Mouse (Mus musculus) monocyte, adult 2 months (primary cell): ENCODE measurements around the gene Slc2a3.
A peak's percentile ranks its signal among the peaks of the same experiment; 100 is the strongest.
"Not testable (repeated sequence)": the region's sequence is repeated elsewhere in the genome, so short reads cannot be mapped to it uniquely, and the experiment has no call there.

Experiments used
- DNase-seq, 2 experiments: peaks; one replicate each; pipeline ENCODE4 v3.0.0; 2022; ENCODE audit warnings: low spot score in 2 of 2, low read depth in 1 of 2

Slc2a3 gene

DNA sequence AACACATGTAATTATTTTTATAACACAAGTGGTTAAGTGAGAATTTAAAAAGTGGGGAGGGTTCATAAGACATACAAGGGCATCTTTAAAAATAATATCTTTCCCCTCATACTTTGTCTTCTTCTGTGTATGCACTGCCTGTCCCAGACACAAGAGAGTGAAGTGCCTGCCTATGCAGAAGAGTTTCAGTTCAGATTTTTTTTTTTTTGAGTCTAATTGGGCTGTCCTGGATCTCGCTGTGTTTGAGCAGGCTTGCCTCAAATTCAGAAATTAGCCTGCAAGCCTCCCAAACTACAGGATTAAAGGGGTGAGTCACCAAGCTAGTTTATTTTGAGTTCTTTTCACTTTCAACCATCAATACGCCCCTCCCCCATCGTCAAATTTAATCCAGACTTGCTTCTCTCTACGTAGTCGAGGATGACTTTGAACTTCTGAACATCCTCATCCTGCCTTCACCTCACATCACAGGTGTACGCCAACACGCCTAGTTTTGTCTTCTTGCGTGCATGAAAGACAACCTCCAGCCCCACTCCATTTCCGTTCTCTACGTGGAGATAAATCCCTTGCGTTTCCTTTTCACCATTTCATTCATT is 8.7 kb upstream of the Slc2a3 start:
- DNase-seq: no peak

DNA sequence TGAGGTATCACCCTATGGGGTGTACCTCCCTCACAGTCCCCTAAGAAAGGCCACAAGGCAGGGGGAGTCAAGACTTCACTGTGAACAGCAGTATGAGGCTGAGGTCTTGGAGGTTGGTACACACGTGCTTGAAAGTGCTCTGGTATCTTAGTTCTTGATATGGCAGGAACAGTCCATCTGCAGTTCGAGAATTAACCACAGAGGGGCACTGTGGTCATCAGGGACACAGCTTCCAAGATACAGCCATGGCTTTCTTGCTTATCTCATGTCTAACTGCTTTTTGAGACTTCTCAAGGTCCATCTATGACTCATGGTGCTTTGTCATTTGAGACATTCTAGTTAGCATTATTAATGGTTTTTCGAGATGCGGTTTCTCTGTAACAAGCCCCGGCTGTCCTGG is 3.0 kb upstream of the Slc2a3 start:
- peak in 1 of 2 experiments; percentile 64 for DNase-seq

DNA sequence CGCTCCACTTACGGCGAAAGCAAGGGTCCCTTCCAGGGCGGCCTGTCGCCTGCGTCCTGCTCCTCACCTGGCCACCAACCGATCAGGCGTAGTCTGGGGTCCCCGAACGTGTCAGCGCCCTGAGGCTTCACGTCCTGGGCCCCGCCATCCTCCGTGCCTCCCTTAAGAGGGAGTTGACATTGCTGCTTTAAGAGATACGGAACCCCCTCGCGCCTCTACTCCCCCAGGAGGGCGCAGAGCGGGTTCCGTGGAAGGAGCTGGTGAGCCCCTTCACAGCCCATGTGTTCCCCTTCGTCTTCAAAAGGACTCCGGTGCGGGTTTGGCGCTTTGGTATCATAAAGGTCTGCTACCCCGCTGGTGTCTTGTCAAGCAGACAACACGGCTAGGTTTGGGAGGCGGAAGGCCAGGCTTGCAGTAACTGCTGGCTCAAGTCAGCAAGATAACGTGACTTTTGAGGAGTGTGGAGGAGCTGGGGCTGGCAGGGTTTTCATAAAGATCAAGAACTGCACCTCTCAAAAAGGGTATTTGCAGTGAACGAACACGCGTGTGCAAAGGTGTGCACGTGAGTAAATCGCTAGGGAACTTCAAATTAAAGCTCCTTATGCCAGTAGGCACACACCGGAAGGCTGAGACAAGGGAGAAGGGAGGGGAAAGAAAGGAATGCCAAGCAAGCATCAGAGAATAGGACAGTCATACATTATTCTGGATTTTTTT is 518 bp upstream of the Slc2a3 start:
- no peak for DNase-seq

- DNase-seq: no peak
These were observed 670 bp downstream of the Slc2a3 start for GRCm38 (mm10) chr6:122800640-122801300.

GRCm38 (mm10) chr6:122795254-122795935 is 6.0 kb downstream of the Slc2a3 start:
- no peak for DNase-seq

GRCm38 (mm10) chr6:122786275-122786674 is 15.2 kb downstream of the Slc2a3 start:
- DNase-seq: no peak

GRCm38 (mm10) chr6:122784866-122785265 is 16.6 kb downstream of the Slc2a3 start:
- no peak for DNase-seq

- no peak for DNase-seq
These were observed 19.3 kb downstream of the Slc2a3 start for GRCm38 (mm10) chr6:122782164-122782563.

- no peak for DNase-seq
These were observed 20.3 kb downstream of the Slc2a3 start for GRCm38 (mm10) chr6:122781167-122781566.

DNA sequence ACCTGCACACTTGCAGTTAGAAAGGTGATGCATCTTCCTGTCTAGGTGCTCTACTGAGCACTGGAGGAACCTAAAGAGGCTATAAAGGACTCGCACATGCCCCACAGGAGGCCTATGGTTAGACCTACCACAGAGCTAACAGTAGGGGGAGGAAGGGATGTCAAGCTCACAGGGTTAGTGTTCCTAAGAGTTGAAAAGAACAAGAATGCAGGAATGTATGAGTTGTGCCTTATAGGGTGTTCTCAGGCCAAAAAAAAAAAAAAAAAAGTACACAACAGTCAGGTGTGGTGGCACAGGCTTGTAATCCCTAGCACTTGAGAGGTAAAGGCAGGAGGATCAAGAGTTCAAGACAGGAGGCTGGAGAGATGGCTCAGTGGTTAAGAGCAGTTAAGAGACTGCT is 21.5 kb downstream of the Slc2a3 start:
- no peak for DNase-seq

GRCm38 (mm10) chr6:122776040-122776439 is 25.4 kb downstream of the Slc2a3 start:
- no peak for DNase-seq

DNA sequence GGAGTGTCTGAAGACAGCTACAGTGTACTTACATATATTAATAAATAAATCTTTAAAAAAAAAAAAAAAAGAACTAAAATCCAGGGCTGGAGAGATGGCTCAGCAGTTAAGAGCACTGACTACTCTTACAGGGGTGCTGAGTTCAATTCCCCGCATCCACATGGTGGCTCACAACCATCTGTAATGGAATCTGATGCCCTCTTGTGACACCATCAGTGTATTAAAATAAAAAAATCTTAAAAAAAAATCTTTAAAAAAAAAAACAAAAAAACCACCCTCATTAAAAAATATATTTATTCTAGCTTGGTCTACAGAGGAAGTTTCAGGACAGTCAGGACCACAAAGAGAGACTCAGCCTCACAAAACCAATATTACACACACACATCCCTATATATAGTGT is 27.1 kb downstream of the Slc2a3 start:
- DNase-seq: no peak

- no peak for DNase-seq
These were observed 28.7 kb downstream of the Slc2a3 start for GRCm38 (mm10) chr6:122772701-122773100.

- DNase-seq: no peak
These were observed 30.6 kb downstream of the Slc2a3 start for GRCm38 (mm10) chr6:122770760-122771315.

GRCm38 (mm10) chr6:122769771-122770759 is 31.4 kb downstream of the Slc2a3 start:
- DNase-seq: no peak

DNA sequence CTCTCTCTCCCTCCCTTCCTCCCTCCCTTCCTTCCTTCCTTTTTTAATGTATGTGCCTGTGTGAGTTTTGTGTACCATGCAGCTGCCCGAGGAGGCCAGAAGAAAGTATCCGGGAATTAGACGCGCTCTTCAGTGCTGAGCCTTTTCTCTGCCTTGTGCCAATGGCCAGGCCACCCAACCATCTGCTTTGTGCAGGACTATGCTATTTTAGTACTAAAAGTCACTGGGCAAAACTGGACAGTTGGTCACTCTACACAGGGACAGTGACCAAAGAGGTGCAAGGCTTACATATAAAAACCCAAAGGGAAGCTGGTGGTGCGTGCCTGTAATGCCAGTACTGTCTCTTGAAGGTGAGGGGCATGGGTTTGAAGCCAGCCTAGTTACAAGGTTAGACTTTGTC is 33.2 kb downstream of the Slc2a3 start:
- no peak for DNase-seq

GRCm38 (mm10) chr6:122767012-122767411 is 34.4 kb downstream of the Slc2a3 start:
- not testable (repeated sequence) for DNase-seq

GRCm38 (mm10) chr6:122766145-122766968 is 35.1 kb downstream of the Slc2a3 start:
- no peak for DNase-seq

DNA sequence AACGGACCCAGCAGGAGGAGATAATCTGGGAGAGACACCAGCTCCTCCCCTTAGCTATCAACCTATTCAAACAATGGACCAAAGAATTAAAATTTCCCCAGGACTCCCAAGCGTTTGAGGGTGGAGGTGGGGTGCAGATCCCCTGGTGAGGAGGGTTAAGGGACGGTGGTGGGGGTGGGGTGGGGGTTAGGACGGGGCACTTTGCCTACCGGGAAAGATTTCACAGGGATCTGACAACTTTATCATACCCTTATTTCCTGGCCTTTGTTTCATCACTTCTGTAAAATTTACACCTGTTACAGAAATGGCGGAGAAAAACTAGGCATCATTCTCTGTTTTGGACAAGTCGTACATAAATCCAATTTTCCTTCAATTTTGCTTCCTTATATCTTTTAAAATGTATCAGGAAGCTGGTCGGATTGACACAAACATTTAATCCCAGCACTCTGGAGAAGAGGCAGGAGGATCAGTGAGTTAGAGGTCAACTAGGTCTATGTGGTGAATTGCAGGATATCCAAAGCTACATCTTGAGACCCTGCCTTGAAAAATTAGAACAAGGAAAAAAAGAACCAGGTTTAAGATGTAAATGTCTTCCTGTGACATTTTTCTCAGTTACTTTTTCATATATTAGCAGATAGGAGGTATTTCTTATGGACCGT is 36.0 kb downstream of the Slc2a3 start:
- DNase-seq: no peak
